Mouse (Mus musculus): Measurements from ENCODE around the gene Hist2h2be. TPM values are rescaled to one million over a fixed set of nuclear protein-coding genes. Genes with fewer than 3 reads are reported as not detected.

The Hist2h2be gene
- polyA plus RNA-seq, 1 experiment from 2014 or later = 11.5 TPM

DNA sequence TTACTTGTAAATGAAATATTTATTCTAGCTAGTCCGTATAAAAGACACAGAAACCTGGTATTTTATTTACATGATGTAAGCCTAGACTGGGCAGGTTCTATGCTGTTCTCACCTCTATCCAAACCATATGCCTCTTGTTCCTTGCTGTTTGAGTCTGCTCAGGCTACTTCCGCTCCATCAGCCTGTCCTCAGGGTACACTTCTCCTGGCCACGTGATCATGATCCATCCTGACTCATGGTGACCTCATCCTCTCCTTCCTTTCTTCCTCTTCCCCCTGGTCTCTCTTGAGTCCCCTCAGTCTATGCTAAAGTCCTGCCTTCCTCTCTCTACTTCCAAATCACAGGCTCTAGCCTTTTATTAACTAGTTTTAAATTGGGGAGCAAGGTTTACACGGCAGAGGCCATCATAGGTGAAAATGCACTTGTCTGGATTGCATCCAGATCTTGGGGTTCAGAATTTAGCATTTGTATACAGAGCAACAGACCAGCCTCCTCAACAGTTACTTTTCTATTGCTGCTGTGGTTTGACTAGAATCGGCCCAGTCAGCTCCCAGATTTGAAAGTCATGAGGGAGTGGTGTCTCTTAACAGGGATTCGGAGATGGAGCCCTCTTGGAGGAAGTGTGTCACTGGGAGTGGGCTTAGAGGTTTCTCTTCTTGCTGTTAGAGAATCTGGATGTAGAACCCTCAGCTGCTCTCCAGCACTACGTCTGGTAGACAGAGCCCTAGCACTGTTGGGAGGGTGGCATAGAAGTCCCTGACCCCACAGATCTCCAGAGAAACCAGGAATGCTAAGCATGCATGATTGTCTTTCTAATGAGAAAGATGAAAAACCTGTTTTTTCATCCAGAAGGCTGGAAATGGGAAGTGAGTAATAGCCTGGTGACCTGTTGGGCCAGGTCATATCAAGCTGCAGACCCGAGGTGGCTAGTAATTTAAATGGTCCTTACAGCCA, 6.1 kb downstream of the Hist2h2be start:
- no peak for DNase-seq (ENCODE audit: low spot score)
- no peak for ATAC-seq (replicated peaks; ENCODE audit: insufficient number of reproducible peaks, low FRiP score, low TSS enrichment, low read depth)
- no peak overlapping the region for H3K27ac ChIP-seq (replicated peaks; ENCODE audit: low read depth, low read length)
- WGBS = 62% methylated on average over 8 of the region's 8 CpGs
- H3K4me3 ChIP-seq (ENCODE audit: low read depth, low read length) = no peak overlapping the region
- H3K9ac ChIP-seq (replicated peaks; ENCODE audit: low read length) = no peak overlapping the region
- no peaks in the 10 kb centered on the region for H3K9me3 ChIP-seq (replicated peaks; ENCODE audit: control insufficient read depth, low read length)
- no peak overlapping the region for H3K4me2 ChIP-seq (ENCODE audit: low read depth, low read length)
- H3K4me1 ChIP-seq (ENCODE audit: control insufficient read depth, insufficient read depth, low read length) = peaks cover 1% of the 10 kb centered on the region; the same call in 1 of the 2 replicates
- no peaks in the 10 kb centered on the region for H3K36me3 ChIP-seq (replicated peaks; ENCODE audit: control insufficient read depth, insufficient read depth, low read depth, low read length)
- H3K27me3 ChIP-seq (ENCODE audit: control insufficient read depth, insufficient read depth, low read length) = no peaks in the 10 kb centered on the region

DNA sequence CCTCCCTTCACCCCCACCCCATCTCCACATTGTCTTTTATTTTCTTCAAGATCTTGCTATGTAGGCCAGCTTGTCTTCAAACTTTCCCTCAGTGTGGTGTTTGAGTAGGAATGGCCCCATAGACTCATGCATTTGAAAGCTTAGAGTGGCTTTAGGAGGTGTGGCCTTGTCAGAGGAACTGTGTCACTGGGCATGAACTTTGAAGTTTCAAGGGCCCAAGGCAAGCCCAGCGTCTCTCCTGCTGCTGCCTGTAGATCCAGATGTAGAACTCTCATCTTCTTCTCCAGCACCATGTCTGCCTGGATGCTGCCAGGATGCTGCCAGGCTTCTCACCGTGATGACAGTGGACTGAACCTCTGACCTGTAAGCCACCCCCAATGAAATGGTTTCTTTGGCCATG, 7.9 kb downstream of the Hist2h2be start:
- no peaks in the 10 kb centered on the region for H3K36me3 ChIP-seq (replicated peaks; ENCODE audit: control insufficient read depth, insufficient read depth, low read depth, low read length)
- no peaks in the 10 kb centered on the region for H3K4me1 ChIP-seq (ENCODE audit: control insufficient read depth, insufficient read depth, low read length)
- no peak overlapping the region for H3K4me2 ChIP-seq (ENCODE audit: low read depth, low read length)
- no peak for ATAC-seq (replicated peaks; ENCODE audit: insufficient number of reproducible peaks, low FRiP score, low TSS enrichment, low read depth)
- H3K9ac ChIP-seq (replicated peaks; ENCODE audit: low read length) = no peak overlapping the region
- no peaks in the 10 kb centered on the region for H3K9me3 ChIP-seq (replicated peaks; ENCODE audit: control insufficient read depth, low read length)
- no peak overlapping the region for H3K4me3 ChIP-seq (ENCODE audit: low read depth, low read length)
- no peaks in the 10 kb centered on the region for H3K27me3 ChIP-seq (ENCODE audit: control insufficient read depth, insufficient read depth, low read length)
- H3K27ac ChIP-seq (replicated peaks; ENCODE audit: low read depth, low read length) = no peak overlapping the region
- no peak for DNase-seq (ENCODE audit: low spot score)
- 70% methylated on average over 2 of the region's 2 CpGs for WGBS

DNA sequence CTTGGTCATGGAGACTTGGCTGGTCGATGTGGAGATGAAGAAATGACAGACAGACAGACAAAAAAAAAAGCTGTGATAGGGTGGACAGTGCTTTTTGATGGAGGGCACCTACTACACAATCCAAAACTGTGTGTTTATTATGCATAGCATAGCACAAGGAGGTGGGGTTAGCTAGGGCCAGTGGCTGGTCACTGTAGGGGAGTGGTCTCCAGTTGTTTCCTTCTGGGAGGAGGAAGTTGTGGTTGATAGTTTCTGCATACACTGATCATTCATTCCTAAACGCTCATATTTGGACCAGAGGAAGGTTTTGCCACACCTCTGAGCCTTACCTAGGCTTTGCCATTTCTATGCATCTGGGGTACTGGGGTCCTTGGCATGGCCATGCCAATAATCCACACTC, 9.5 kb downstream of the Hist2h2be start:
- 78% methylated on average over 2 of the region's 2 CpGs for WGBS
- H3K4me2 ChIP-seq (ENCODE audit: low read depth, low read length) = no peak overlapping the region
- no peak overlapping the region for H3K4me3 ChIP-seq (ENCODE audit: low read depth, low read length)
- H3K27ac ChIP-seq (replicated peaks; ENCODE audit: low read depth, low read length) = no peak overlapping the region
- DNase-seq (ENCODE audit: low spot score) = no peak
- no peaks in the 10 kb centered on the region for H3K4me1 ChIP-seq (ENCODE audit: control insufficient read depth, insufficient read depth, low read length)
- H3K27me3 ChIP-seq (ENCODE audit: control insufficient read depth, insufficient read depth, low read length) = no peaks in the 10 kb centered on the region
- H3K9ac ChIP-seq (replicated peaks; ENCODE audit: low read length) = no peak overlapping the region
- no peaks in the 10 kb centered on the region for H3K36me3 ChIP-seq (replicated peaks; ENCODE audit: control insufficient read depth, insufficient read depth, low read depth, low read length)
- no peaks in the 10 kb centered on the region for H3K9me3 ChIP-seq (replicated peaks; ENCODE audit: control insufficient read depth, low read length)
- ATAC-seq (replicated peaks; ENCODE audit: insufficient number of reproducible peaks, low FRiP score, low TSS enrichment, low read depth) = no peak

DNA sequence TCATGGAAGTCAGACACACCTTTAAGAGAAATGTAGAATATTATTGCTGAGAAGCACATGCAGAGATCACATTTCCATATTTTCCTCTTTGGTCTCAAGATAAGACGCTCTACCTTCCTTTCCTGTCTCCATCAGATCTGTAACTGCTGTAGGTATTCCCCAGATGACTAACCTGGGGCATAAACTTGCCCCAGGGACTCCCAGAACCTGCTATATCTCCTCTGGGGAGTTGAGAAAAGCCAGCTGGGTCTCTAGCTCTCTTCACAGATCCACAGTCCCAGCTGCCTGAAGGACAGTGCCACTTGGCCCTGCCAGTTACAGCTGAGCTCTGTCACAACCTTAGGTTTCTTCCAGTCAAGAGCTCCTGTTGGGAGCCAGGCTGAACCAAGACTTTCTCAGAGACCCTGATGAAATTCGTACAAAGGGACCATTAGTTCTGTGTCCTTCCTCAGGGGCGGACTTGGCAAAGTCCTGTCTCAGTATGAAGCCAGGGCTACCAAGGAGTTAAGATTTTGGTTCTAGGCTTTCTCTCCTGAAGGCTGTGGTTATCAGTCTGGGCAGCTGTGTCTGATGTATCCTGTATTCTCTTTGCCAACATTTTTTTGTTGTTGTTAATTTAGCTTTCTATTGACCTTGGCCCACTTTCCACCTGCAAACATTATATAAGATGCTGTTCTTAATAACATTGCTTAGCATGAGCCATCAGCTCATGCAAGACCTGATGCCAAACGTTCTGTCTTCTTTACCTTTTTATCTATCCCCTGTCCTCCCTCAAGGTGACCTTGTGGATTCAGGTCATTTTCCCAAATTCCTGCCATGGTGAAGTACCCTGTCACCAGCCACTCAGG, 10.2 kb downstream of the Hist2h2be start:
- Histone ChIP-seq H3K27me3 (ENCODE audit: control insufficient read depth, insufficient read depth, low read length) (no peaks in the 10 kb centered on the region), H3K36me3 (replicated peaks; ENCODE audit: control insufficient read depth, insufficient read depth, low read depth, low read length) (no peaks in the 10 kb centered on the region), H3K4me2 (ENCODE audit: low read depth, low read length) (no peak overlapping the region), H3K4me1 (ENCODE audit: control insufficient read depth, insufficient read depth, low read length) (no peaks in the 10 kb centered on the region), H3K27ac (replicated peaks; ENCODE audit: low read depth, low read length) (no peak overlapping the region), H3K9ac (replicated peaks; ENCODE audit: low read length) (no peak overlapping the region), H3K4me3 (ENCODE audit: low read depth, low read length) (no peak overlapping the region), H3K9me3 (replicated peaks; ENCODE audit: control insufficient read depth, low read length) (no peaks in the 10 kb centered on the region)
- ATAC-seq (replicated peaks; ENCODE audit: insufficient number of reproducible peaks, low FRiP score, low TSS enrichment, low read depth) (no peak), DNase-seq (ENCODE audit: low spot score) (no peak)
- 76% methylated on average over 4 of the region's 4 CpGs for WGBS

DNA sequence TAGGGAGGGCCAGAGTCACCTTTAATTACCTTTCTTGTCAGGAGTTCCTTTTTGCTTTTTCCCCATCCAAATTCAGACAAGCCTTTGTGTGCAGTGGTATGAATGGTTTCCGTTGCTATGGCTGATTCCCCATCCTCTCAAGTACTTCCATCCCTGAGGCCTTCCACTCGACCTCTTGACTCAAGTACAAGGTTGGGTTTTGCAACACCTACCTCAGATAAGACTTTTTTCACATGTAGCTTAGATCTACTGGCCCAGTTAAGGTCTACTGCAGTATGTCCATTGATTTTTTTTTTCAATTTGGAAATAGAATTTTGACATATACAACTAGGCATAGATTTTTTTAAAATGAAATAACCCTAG, 10.8 kb downstream of the Hist2h2be start:
- Histone ChIP-seq H3K4me2 (ENCODE audit: low read depth, low read length) (no peak overlapping the region), H3K36me3 (replicated peaks; ENCODE audit: control insufficient read depth, insufficient read depth, low read depth, low read length) (no peaks in the 10 kb centered on the region), H3K4me3 (ENCODE audit: low read depth, low read length) (no peak overlapping the region), H3K27me3 (ENCODE audit: control insufficient read depth, insufficient read depth, low read length) (no peaks in the 10 kb centered on the region), H3K9ac (replicated peaks; ENCODE audit: low read length) (no peak overlapping the region), H3K9me3 (replicated peaks; ENCODE audit: control insufficient read depth, low read length) (no peaks in the 10 kb centered on the region), H3K4me1 (ENCODE audit: control insufficient read depth, insufficient read depth, low read length) (no peaks in the 10 kb centered on the region), H3K27ac (replicated peaks; ENCODE audit: low read depth, low read length) (no peak overlapping the region)
- DNase-seq (ENCODE audit: low spot score) (no peak), ATAC-seq (replicated peaks; ENCODE audit: insufficient number of reproducible peaks, low FRiP score, low TSS enrichment, low read depth) (no peak)
- 55% methylated on average over 2 of the region's 2 CpGs for WGBS

DNA sequence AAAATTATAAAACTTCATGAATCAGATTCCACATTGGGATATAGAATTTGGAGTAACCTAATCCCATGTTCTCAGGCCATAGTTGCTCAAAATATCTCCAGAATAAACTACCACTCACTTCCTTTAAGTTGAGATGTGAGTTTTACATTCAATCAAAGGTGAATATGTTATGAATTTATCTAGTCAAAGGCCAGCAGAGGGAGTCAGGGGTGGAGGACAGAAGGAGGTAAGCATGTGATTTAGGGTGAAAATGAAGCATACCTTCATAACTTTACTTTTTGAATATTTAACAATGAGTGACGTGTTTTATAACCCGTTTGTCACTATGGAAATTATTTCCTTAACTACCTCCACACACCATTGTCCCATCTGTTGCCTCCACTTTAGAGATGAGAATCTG, 14.0 kb downstream of the Hist2h2be start:
- no peak overlapping the region for H3K27ac ChIP-seq (replicated peaks; ENCODE audit: low read depth, low read length)
- no peak overlapping the region for H3K4me3 ChIP-seq (ENCODE audit: low read depth, low read length)
- no peak for ATAC-seq (replicated peaks; ENCODE audit: insufficient number of reproducible peaks, low FRiP score, low TSS enrichment, low read depth)
- H3K9me3 ChIP-seq (replicated peaks; ENCODE audit: control insufficient read depth, low read length) = no peaks in the 10 kb centered on the region
- H3K27me3 ChIP-seq (ENCODE audit: control insufficient read depth, insufficient read depth, low read length) = no peaks in the 10 kb centered on the region
- no peaks in the 10 kb centered on the region for H3K36me3 ChIP-seq (replicated peaks; ENCODE audit: control insufficient read depth, insufficient read depth, low read depth, low read length)
- DNase-seq (ENCODE audit: low spot score) = no peak
- no peaks in the 10 kb centered on the region for H3K4me1 ChIP-seq (ENCODE audit: control insufficient read depth, insufficient read depth, low read length)
- 94% methylated on average over 2 of the region's 2 CpGs for WGBS
- no peak overlapping the region for H3K9ac ChIP-seq (replicated peaks; ENCODE audit: low read length)
- H3K4me2 ChIP-seq (ENCODE audit: low read depth, low read length) = no peak overlapping the region

DNA sequence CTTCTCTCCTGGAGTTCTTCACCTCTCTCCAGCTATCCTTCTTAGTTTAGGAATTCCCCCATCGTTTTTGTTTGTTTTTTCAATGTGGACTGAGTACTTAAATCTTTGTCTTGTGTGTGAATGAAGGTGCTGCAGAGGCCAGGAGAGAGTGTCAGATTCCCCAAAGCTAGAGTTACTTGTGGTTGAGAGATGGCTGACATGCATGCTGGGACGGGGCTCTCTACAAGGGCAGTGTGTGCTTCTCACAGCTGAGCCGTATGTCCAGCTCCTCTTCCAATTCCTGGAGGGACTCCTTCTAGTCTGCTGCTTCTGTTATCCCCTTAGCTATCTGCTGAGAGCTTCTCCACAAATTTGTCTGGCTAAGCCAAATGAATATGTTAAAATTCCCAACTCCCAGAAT, 14.9 kb downstream of the Hist2h2be start:
- Histone ChIP-seq H3K4me3 (ENCODE audit: low read depth, low read length) (no peak overlapping the region), H3K27me3 (ENCODE audit: control insufficient read depth, insufficient read depth, low read length) (no peaks in the 10 kb centered on the region), H3K9ac (replicated peaks; ENCODE audit: low read length) (no peak overlapping the region), H3K36me3 (replicated peaks; ENCODE audit: control insufficient read depth, insufficient read depth, low read depth, low read length) (no peaks in the 10 kb centered on the region), H3K4me1 (ENCODE audit: control insufficient read depth, insufficient read depth, low read length) (no peaks in the 10 kb centered on the region), H3K9me3 (replicated peaks; ENCODE audit: control insufficient read depth, low read length) (no peaks in the 10 kb centered on the region), H3K4me2 (ENCODE audit: low read depth, low read length) (no peak overlapping the region), H3K27ac (replicated peaks; ENCODE audit: low read depth, low read length) (no peak overlapping the region)
- DNase-seq (ENCODE audit: low spot score) (no peak), ATAC-seq (replicated peaks; ENCODE audit: insufficient number of reproducible peaks, low FRiP score, low TSS enrichment, low read depth) (no peak)
- WGBS = 59% methylated on average over 3 of the region's 3 CpGs

DNA sequence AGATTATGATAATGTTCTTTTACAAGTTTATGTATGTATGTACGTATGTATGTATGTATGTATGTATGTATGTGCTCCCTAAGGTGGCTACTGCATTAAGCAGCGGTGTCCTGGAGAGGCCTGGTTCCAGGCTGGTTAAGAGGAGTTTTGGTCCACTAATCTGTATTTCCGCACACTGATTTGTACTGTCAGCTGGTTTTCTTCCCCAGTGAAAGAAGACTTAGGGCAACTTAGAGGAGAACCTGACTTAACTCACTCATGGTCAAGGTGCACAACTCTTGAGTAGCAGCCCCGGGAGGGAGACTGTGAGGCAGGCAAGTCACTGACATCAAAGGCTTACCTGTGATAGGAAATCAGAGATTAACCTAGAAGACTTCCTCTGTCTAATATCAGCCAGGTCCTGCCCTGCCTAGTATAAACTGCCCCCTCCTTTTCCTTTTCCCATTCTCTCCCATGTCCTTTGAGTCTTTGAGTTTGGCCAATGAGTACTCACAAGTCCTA, 16.0 kb downstream of the Hist2h2be start:
- 83% methylated on average over 4 of the region's 4 CpGs for WGBS
- DNase-seq (ENCODE audit: low spot score) = no peak
- Histone ChIP-seq H3K36me3 (replicated peaks; ENCODE audit: control insufficient read depth, insufficient read depth, low read depth, low read length) (no peaks in the 10 kb centered on the region), H3K9me3 (replicated peaks; ENCODE audit: control insufficient read depth, low read length) (no peaks in the 10 kb centered on the region), H3K4me3 (ENCODE audit: low read depth, low read length) (peak overlapping the region; percentile 49), H3K27me3 (ENCODE audit: control insufficient read depth, insufficient read depth, low read length) (no peaks in the 10 kb centered on the region), H3K9ac (replicated peaks; ENCODE audit: low read length) (no peak overlapping the region; the same call in 1 of the 2 replicates), H3K4me1 (ENCODE audit: control insufficient read depth, insufficient read depth, low read length) (no peaks in the 10 kb centered on the region), H3K27ac (replicated peaks; ENCODE audit: low read depth, low read length) (no peak overlapping the region), H3K4me2 (ENCODE audit: low read depth, low read length) (peak overlapping the region; percentile 56)
- no peak for ATAC-seq (replicated peaks; ENCODE audit: insufficient number of reproducible peaks, low FRiP score, low TSS enrichment, low read depth)

All from embryonic facial prominence, embryonic 11.5 days (tissue).